Mouse (Mus musculus) heart, adult 2 months (tissue): Measurements from ENCODE around the gene Tfcp2. TPM values are rescaled to one million over a fixed set of nuclear protein-coding genes. Genes with fewer than 3 reads are reported as not detected.
A peak's percentile ranks its signal among the peaks of the same experiment; 100 is the strongest.

Experiments used
- DNase-seq, 2 experiments: peaks; one replicate each; pipeline ENCODE4 v3.0.0; 2021
- H3K27ac ChIP-seq: fragments of 200-600 bp; 2 replicates; pipeline ENCODE4 v1.8.1; 2022
- H3K27me3 ChIP-seq: fragments of 200-500 bp; 2 replicates; pipeline ENCODE4 v1.6.1; 2012; ENCODE audit warnings: mild to moderate bottlenecking, low read length, inconsistent platforms, mixed read lengths; ENCODE audit not compliant: control insufficient read depth, insufficient read depth
- H3K36me3 ChIP-seq: fragments of 200-500 bp; 2 replicates; pipeline ENCODE4 v1.6.1; 2012; ENCODE audit warnings: low read length, inconsistent platforms; ENCODE audit not compliant: control insufficient read depth, insufficient read depth
- H3K4me1 ChIP-seq: fragments of 200-500 bp; 2 replicates; pipeline ENCODE4 v1.6.1; 2011; ENCODE audit warnings: low read length; ENCODE audit not compliant: control insufficient read depth, insufficient read depth
- H3K4me3 ChIP-seq: fragments of 200-600 bp; 2 replicates; pipeline ENCODE4 v1.8.1; 2022
- H3K79me2 ChIP-seq: fragments of 200-500 bp; replicated peaks from 2 replicates; pipeline ENCODE4 v1.6.1; 2012; ENCODE audit warnings: mild to moderate bottlenecking, inconsistent platforms, low read length, moderate library complexity, mixed read lengths; ENCODE audit not compliant: control insufficient read depth, insufficient read depth
- H3K9ac ChIP-seq: fragments of 200-500 bp; 2 replicates; pipeline ENCODE4 v1.6.1; 2012; ENCODE audit warnings: low read depth, mild to moderate bottlenecking, control low read depth, inconsistent platforms, low read length, mixed read lengths
- CTCF ChIP-seq: fragments of 200-600 bp; IDR thresholded peaks from 2 replicates; pipeline ENCODE4 v1.8.1; 2022; ENCODE audit warnings: antibody characterized with exemption, mild to moderate bottlenecking, moderate library complexity
- EP300 ChIP-seq: fragments of 200-500 bp; IDR thresholded peaks from 2 replicates; pipeline ENCODE4 v1.6.1; 2011; ENCODE audit warnings: low read depth, low read length, control low read depth; ENCODE audit not compliant: insufficient read depth
- POLR2A ChIP-seq: fragments of 200-500 bp; IDR thresholded peaks from 2 replicates; pipeline ENCODE4 v1.6.1; 2011; ENCODE audit warnings: mild to moderate bottlenecking, low read depth, low read length, control low read depth; ENCODE audit not compliant: insufficient read depth
- WGBS: fragments of 180-500 bp; shearing (Covaris S2); methylation state at CpG from one replicate; pipeline ENCODE4 v1.1.7; 2018; 5-methylcytosine and 5-hydroxymethylcytosine counted together
- intact Hi-C: fragments of 180-260 bp; cut with DNase I; formaldehyde crosslinking; loops from one replicate; pipeline ENCODE4 v1.15.1; 2025
- polyA plus RNA-seq: library from polyadenylated mRNA; depleted of rRNA; stranded (reverse); fragments of >200 nt; gene quantifications from 2 replicates; pipeline ENCODE4 v1.2.3, GENCODE M21; 2012
- total RNA-seq, 2 experiments: library from RNA; stranded (reverse); gene quantifications; 2 replicates each; pipeline ENCODE4 v1.2.3; 2021

Gene Tfcp2
- total and polyA plus RNA-seq, 3 experiments: 6.6 to 12.8 (median 11.6) TPM

GRCm38 (mm10) chr15:100598287-100598882, 46.6 kb upstream of the Tfcp2 start:
- Histone ChIP-seq H3K36me3 (no peaks in the 10 kb centered on the region), H3K27ac (peak overlapping the region; percentile 78), H3K27me3 (no peaks in the 10 kb centered on the region), H3K9ac (peak overlapping the region; percentile 85), H3K4me3 (peak overlapping the region; percentile 84), H3K4me1 (no peaks in the 10 kb centered on the region), H3K79me2 (no peaks in the 10 kb centered on the region)
- DNase-seq: no peak
- intact Hi-C loops: no loop called here
- TF ChIP-seq POLR2A (no peak), EP300 (no peak), CTCF (no peak)
- WGBS: 46% methylated on average over 9 of the region's 9 CpGs

GRCm38 (mm10) chr15:100592817-100593216, 41.0 kb upstream of the Tfcp2 start:
- no peak for DNase-seq
- intact Hi-C loops: no loop called here
- H3K27me3 ChIP-seq: no peaks in the 10 kb centered on the region
- H3K36me3 ChIP-seq: no peaks in the 10 kb centered on the region
- TF ChIP-seq POLR2A: no peak
- no peak for TF ChIP-seq EP300
- no peak for TF ChIP-seq CTCF
- no peak overlapping the region for H3K9ac ChIP-seq
- H3K27ac ChIP-seq: no peak overlapping the region
- no peak overlapping the region for H3K4me3 ChIP-seq
- no peaks in the 10 kb centered on the region for H3K79me2 ChIP-seq
- 86% methylated on average over 6 of the region's 6 CpGs for WGBS
- H3K4me1 ChIP-seq: no peaks in the 10 kb centered on the region

- no peaks in the 10 kb centered on the region for H3K79me2 ChIP-seq
- H3K36me3 ChIP-seq: no peaks in the 10 kb centered on the region
- no peak overlapping the region for H3K27ac ChIP-seq
- no peak overlapping the region for H3K4me3 ChIP-seq
- no peaks in the 10 kb centered on the region for H3K4me1 ChIP-seq
- 63% methylated on average over 8 of the region's 8 CpGs for WGBS
- H3K27me3 ChIP-seq: no peaks in the 10 kb centered on the region
- TF ChIP-seq EP300 (no peak), CTCF (no peak)
- intact Hi-C loops: no loop called here
- no peak for DNase-seq
- H3K9ac ChIP-seq: no peak overlapping the region
These were observed 38.6 kb upstream of the Tfcp2 start for GRCm38 (mm10) chr15:100590436-100590835.

GRCm38 (mm10) chr15:100588297-100588696, 36.5 kb upstream of the Tfcp2 start:
- intact Hi-C loops: no loop called here
- no peak overlapping the region for H3K4me3 ChIP-seq
- H3K36me3 ChIP-seq: no peaks in the 10 kb centered on the region
- no peaks in the 10 kb centered on the region for H3K27me3 ChIP-seq
- H3K27ac ChIP-seq: no peak overlapping the region
- no peak overlapping the region for H3K9ac ChIP-seq
- no peak for TF ChIP-seq POLR2A
- no peak for TF ChIP-seq EP300
- TF ChIP-seq CTCF: no peak
- 82% methylated on average over 6 of the region's 6 CpGs for WGBS
- no peaks in the 10 kb centered on the region for H3K4me1 ChIP-seq
- no peaks in the 10 kb centered on the region for H3K79me2 ChIP-seq
- no peak for DNase-seq

GRCm38 (mm10) chr15:100587166-100587565, 35.4 kb upstream of the Tfcp2 start:
- no peaks in the 10 kb centered on the region for H3K4me1 ChIP-seq
- H3K27ac ChIP-seq: no peak overlapping the region
- H3K4me3 ChIP-seq: no peak overlapping the region
- no peak for DNase-seq
- no peaks in the 10 kb centered on the region for H3K36me3 ChIP-seq
- intact Hi-C loops: no loop called here
- no peaks in the 10 kb centered on the region for H3K27me3 ChIP-seq
- WGBS: 76% methylated on average over 4 of the region's 4 CpGs
- no peaks in the 10 kb centered on the region for H3K79me2 ChIP-seq
- no peak overlapping the region for H3K9ac ChIP-seq
- TF ChIP-seq CTCF (no peak), EP300 (no peak), POLR2A (no peak)

- Histone ChIP-seq H3K9ac (no peak overlapping the region), H3K27me3 (no peaks in the 10 kb centered on the region), H3K36me3 (no peaks in the 10 kb centered on the region), H3K27ac (no peak overlapping the region), H3K4me3 (no peak overlapping the region), H3K4me1 (no peaks in the 10 kb centered on the region), H3K79me2 (no peaks in the 10 kb centered on the region)
- 96% methylated on average over 16 of the region's 16 CpGs for WGBS
- TF ChIP-seq EP300: no peak
- TF ChIP-seq POLR2A: no peak
- TF ChIP-seq CTCF: no peak
- intact Hi-C loops: no loop called here
- no peak for DNase-seq
These were observed 34.1 kb upstream of the Tfcp2 start for GRCm38 (mm10) chr15:100585931-100586330.
